Mouse (Mus musculus): ENCODE measurements around the gene Rfx7. TPM values are rescaled to one million over a fixed set of nuclear protein-coding genes. Genes with fewer than 3 reads are reported as not detected.
"Not testable (repeated sequence)": the region's sequence is repeated elsewhere in the genome, so short reads cannot be mapped to it uniquely, and the experiment has no call there.

Rfx7 gene
- polyA plus RNA-seq, 1 experiment from 2014 or later: 24.1 TPM

DNA sequence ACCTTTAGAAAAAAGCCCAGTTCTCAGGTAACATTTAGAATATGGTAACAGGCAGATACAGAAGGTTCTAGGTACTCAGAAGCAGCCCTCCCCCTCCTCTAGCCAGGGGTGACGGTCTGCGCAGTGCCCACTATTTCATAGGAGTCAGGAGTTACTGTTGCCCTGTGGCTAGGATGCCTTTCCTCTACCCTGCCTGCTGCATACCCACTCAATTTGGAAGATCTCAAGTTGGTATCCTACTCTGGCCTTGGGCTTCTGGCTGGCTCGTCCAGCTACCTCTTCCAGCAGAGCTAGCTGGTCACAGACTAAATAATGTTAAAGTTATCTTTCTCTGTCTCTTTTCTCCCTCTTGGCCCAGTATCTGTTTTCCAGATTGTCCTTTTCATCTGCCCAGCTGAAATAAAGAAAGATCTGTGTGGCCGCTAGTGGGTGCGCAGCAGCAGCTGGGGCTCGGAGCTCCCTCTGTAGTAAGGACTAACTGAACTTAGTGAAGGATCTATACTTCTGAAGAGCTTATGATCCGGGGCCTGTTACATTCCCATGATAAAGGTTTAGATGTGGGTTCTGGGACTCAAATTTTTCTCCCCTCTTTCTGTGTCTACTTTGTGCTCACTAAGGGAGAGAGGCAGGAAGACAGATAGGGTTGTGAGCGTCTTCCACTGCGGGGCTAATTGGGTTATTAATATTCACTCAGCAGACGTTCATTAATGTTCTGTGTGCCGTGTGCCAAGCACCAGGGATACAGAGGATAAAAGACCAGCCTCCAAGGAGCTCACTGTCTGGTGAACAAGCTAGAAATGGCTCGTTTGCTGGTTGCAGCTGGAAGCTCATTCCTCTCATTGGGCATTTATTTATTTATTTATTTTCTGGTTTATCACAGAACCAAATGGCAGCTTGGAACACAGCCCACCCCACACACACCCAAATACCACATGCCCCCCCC is 132.6 kb downstream of the Rfx7 start:
- H3K4me3 ChIP-seq (replicated peaks; ENCODE audit: low read length): peak overlapping the region; percentile 91
- no peaks in the 10 kb centered on the region for H3K27me3 ChIP-seq (ENCODE audit: control insufficient read depth, insufficient read depth, low read length)
- 25% methylated on average over 12 of the region's 12 CpGs for WGBS
- peak; percentile 42 for DNase-seq (ENCODE audit: low spot score)
- peak overlapping the region; percentile 99 for H3K27ac ChIP-seq
- H3K4me2 ChIP-seq (replicated peaks): peak overlapping the region; percentile 84
- ATAC-seq (ENCODE audit: low FRiP score): no peak
- no peaks in the 10 kb centered on the region for H3K9me3 ChIP-seq (ENCODE audit: control insufficient read depth, low read length)
- peaks cover 35% of the 10 kb centered on the region for H3K36me3 ChIP-seq (replicated peaks; ENCODE audit: control insufficient read depth, insufficient read depth)
- peak overlapping the region; percentile 99 for H3K9ac ChIP-seq
- peaks cover 44% of the 10 kb centered on the region for H3K4me1 ChIP-seq (replicated peaks; ENCODE audit: control insufficient read depth, insufficient read depth, low read length)

GRCm38 (mm10) chr9:72665517-72665916 is 133.5 kb downstream of the Rfx7 start:
- peaks cover 43% of the 10 kb centered on the region for H3K36me3 ChIP-seq (replicated peaks; ENCODE audit: control insufficient read depth, insufficient read depth)
- H3K27me3 ChIP-seq (ENCODE audit: control insufficient read depth, insufficient read depth, low read length): no peaks in the 10 kb centered on the region
- 36% methylated on average over 7 of the region's 7 CpGs for WGBS
- DNase-seq (ENCODE audit: low spot score) (no peak), ATAC-seq (ENCODE audit: low FRiP score) (no peak)
- H3K9ac ChIP-seq: peak overlapping the region; percentile 99; the same call in 1 of the 2 replicates
- peaks cover 47% of the 10 kb centered on the region for H3K4me1 ChIP-seq (replicated peaks; ENCODE audit: control insufficient read depth, insufficient read depth, low read length)
- H3K9me3 ChIP-seq (ENCODE audit: control insufficient read depth, low read length): no peaks in the 10 kb centered on the region
- peak overlapping the region; percentile 99 for H3K27ac ChIP-seq
- peak overlapping the region; percentile 91; the same call in 1 of the 2 replicates for H3K4me3 ChIP-seq (replicated peaks; ENCODE audit: low read length)
- H3K4me2 ChIP-seq (replicated peaks): peak overlapping the region; percentile 84

- ATAC-seq (ENCODE audit: low FRiP score); H3K4me3 ChIP-seq (replicated peaks; ENCODE audit: low read length); H3K27me3 ChIP-seq (ENCODE audit: control insufficient read depth, insufficient read depth, low read length); H3K9me3 ChIP-seq (ENCODE audit: control insufficient read depth, low read length); DNase-seq (ENCODE audit: low spot score); H3K27ac ChIP-seq; H3K9ac ChIP-seq: not testable (repeated sequence)
- H3K4me2 ChIP-seq (replicated peaks): 0 out of 2 replicates have a peak overlapping the region, but pooled peaks have one; percentile 24
- H3K36me3 ChIP-seq (replicated peaks; ENCODE audit: control insufficient read depth, insufficient read depth): peaks cover 50% of the 10 kb centered on the region
- WGBS: 86% methylated on average over 6 of the region's 8 CpGs
- peaks cover 38% of the 10 kb centered on the region for H3K4me1 ChIP-seq (replicated peaks; ENCODE audit: control insufficient read depth, insufficient read depth, low read length)
Measured at GRCm38 (mm10) chr9:72666352-72667021, 134.4 kb downstream of the Rfx7 start.

DNA sequence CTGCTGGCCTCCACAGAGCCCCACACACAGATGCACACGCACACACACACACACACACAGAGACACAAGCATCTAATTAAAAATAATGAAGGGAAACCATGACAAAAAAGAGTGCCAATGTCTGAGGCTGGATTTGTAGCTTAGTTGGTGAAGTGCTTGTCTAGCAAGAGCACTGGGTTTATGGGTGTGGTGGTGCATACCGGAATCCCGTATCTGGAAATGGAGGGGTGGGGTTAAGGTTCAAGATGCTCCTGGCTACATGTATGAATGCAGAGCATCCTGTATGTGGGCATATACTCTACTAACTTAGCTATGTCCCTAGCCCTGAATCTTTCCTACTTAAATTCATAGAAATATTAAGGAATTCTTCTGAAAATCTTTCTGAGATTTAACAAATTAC is 135.1 kb downstream of the Rfx7 start:
- 90% methylated on average over 3 of the region's 3 CpGs for WGBS
- Histone ChIP-seq H3K4me2 (replicated peaks) (no peak overlapping the region), H3K4me3 (replicated peaks; ENCODE audit: low read length) (no peak overlapping the region), H3K27ac (no peak overlapping the region), H3K9ac (no peak overlapping the region), H3K9me3 (ENCODE audit: control insufficient read depth, low read length) (no peaks in the 10 kb centered on the region), H3K27me3 (ENCODE audit: control insufficient read depth, insufficient read depth, low read length) (no peaks in the 10 kb centered on the region), H3K4me1 (replicated peaks; ENCODE audit: control insufficient read depth, insufficient read depth, low read length) (peaks cover 37% of the 10 kb centered on the region), H3K36me3 (replicated peaks; ENCODE audit: control insufficient read depth, insufficient read depth) (peaks cover 55% of the 10 kb centered on the region)
- DNase-seq (ENCODE audit: low spot score) (no peak), ATAC-seq (ENCODE audit: low FRiP score) (no peak)

GRCm38 (mm10) chr9:72669383-72669782 is 137.3 kb downstream of the Rfx7 start:
- Histone ChIP-seq H3K4me1 (replicated peaks; ENCODE audit: control insufficient read depth, insufficient read depth, low read length) (peaks cover 27% of the 10 kb centered on the region), H3K9me3 (ENCODE audit: control insufficient read depth, low read length) (no peaks in the 10 kb centered on the region), H3K9ac (no peak overlapping the region), H3K36me3 (replicated peaks; ENCODE audit: control insufficient read depth, insufficient read depth) (peaks cover 77% of the 10 kb centered on the region), H3K27me3 (ENCODE audit: control insufficient read depth, insufficient read depth, low read length) (no peaks in the 10 kb centered on the region), H3K4me3 (replicated peaks; ENCODE audit: low read length) (no peak overlapping the region), H3K27ac (no peak overlapping the region), H3K4me2 (replicated peaks) (no peak overlapping the region)
- 83% methylated on average over 7 of the region's 7 CpGs for WGBS
- ATAC-seq (ENCODE audit: low FRiP score) (no peak), DNase-seq (ENCODE audit: low spot score) (no peak)

DNA sequence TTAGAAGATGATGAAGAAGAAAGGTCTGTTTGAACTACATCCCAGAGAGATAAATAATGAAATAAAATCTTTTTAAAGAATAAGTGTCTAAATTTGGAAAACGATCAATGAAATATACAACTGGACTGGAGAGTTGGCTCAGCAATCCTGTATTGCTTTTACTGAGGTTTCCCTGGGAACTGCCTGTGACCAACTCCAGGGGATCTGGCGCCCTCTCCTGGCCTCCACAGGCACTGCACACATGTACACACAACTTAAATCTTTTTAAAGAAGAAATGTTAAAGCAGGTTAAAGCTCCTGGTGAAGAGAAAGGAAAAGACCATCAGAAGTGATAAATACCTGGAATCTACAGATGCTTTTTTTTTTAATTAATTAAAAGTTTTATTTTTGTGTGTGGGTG is 140.3 kb downstream of the Rfx7 start:
- Histone ChIP-seq H3K4me2 (replicated peaks) (no peak overlapping the region), H3K9me3 (ENCODE audit: control insufficient read depth, low read length) (no peaks in the 10 kb centered on the region), H3K36me3 (replicated peaks; ENCODE audit: control insufficient read depth, insufficient read depth) (peaks cover 85% of the 10 kb centered on the region), H3K27ac (no peak overlapping the region), H3K4me1 (replicated peaks; ENCODE audit: control insufficient read depth, insufficient read depth, low read length) (peaks cover 4% of the 10 kb centered on the region; the same call in 1 of the 2 replicates), H3K9ac (no peak overlapping the region), H3K4me3 (replicated peaks; ENCODE audit: low read length) (no peak overlapping the region), H3K27me3 (ENCODE audit: control insufficient read depth, insufficient read depth, low read length) (no peaks in the 10 kb centered on the region)
- ATAC-seq (ENCODE audit: low FRiP score): no peak
- 31% methylated on average over 2 of the region's 2 CpGs for WGBS
- peak; percentile 91 for DNase-seq (ENCODE audit: low spot score)

Small RNA genes lying within 50 kb of the gene (microRNA-seq; reads per million reads assigned to microRNA genes)
- not detected for gene Gm28010

Other genes with a start within 250 kb of the Rfx7 start
- gene Mns1, start 94.2 kb upstream of the Rfx7 start, polyA plus RNA-seq (2014; fragmentation: Nextera tagmentation; extraction: Ambion mirVana): 5.9 and 10.5 TPM in 2 replicates
- gene Tex9, start 40.0 kb upstream of the Rfx7 start, polyA plus RNA-seq (2014; fragmentation: Nextera tagmentation; extraction: Ambion mirVana): 25.4 and 35.9 TPM in 2 replicates
- 478 and 513 TPM in 2 replicates for gene Nedd4, start 130.1 kb downstream of the Rfx7 start, polyA plus RNA-seq (2014; fragmentation: Nextera tagmentation; extraction: Ambion mirVana)

Data from hindbrain, embryonic 14.5 days (tissue).